Mouse (Mus musculus) thymus, postnatal 0 days (tissue): ENCODE measurements around the gene Mast4. TPM values are rescaled to one million over a fixed set of nuclear protein-coding genes. Genes with fewer than 3 reads are reported as not detected.
"Not testable (repeated sequence)": the region's sequence is repeated elsewhere in the genome, so short reads cannot be mapped to it uniquely, and the experiment has no call there.

Experiments
- DNase-seq: peaks from one replicate; pipeline ENCODE4 v3.0.0-alpha.2; 2015; ENCODE audit warnings: low spot score
- polyA plus RNA-seq: library from polyadenylated mRNA; unstranded; fragments of >200 nt; fragmentation: Nextera tagmentation; extraction: Ambion mirVana; gene quantifications from 2 replicates; pipeline ENCODE4 v1.2.1, GENCODE M21; 2015

The Mast4 gene
- 15.9 and 25.4 TPM in 2 replicates for polyA plus RNA-seq

GRCm38 (mm10) chr13:103334392-103334686, at the start of gene Mast4:
Gene Mast4, minus strand, starts transcription at chr13:103334497.
- peak; percentile 35 for DNase-seq

- DNase-seq, result peak; percentile 2
These were observed 40.2 kb upstream of the Mast4 start for GRCm38 (mm10) chr13:103374495-103374894.

DNA sequence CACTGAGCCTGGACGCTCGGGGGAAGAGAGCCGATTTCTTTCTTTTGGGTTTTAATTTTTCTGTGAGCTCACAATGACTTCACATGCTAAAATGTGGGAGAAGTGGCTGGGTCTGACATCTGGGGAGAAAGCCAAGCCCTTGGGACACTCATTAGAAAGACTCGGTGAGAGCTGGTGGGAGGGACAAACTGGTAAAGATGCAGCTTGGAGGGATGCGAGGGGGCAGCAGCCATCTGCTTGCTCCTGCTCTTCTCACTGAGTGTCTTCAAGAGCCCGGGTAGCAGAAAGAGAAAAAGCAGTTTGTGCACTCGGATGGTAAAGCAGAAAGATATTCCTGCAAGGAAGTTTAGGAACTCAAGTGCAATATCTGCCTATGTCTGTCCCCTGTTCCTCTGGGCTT, 34.9 kb upstream of the Mast4 start:
- DNase-seq, result no peak

- DNase-seq, result no peak
These were observed 28.9 kb upstream of the Mast4 start for GRCm38 (mm10) chr13:103363181-103363580.

GRCm38 (mm10) chr13:103357415-103357814, 23.1 kb upstream of the Mast4 start:
- not testable (repeated sequence) for DNase-seq

DNA sequence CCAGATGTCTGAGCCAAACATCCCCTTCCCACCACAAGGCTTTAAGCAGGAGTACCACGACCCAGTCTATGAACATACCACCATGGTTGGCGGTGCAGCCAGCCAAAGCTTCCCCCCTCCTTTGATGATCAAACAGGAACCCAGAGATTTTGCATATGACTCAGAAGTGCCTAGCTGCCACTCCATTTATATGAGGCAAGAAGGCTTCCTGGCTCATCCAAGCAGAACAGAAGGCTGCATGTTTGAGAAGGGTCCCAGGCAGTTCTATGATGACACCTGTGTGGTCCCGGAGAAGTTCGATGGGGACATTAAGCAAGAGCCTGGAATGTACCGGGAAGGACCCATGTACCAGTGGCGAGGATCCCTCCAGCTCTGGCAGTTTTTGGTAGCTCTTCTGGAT, 22.6 kb upstream of the Mast4 start:
- DNase-seq, result not testable (repeated sequence)

DNA sequence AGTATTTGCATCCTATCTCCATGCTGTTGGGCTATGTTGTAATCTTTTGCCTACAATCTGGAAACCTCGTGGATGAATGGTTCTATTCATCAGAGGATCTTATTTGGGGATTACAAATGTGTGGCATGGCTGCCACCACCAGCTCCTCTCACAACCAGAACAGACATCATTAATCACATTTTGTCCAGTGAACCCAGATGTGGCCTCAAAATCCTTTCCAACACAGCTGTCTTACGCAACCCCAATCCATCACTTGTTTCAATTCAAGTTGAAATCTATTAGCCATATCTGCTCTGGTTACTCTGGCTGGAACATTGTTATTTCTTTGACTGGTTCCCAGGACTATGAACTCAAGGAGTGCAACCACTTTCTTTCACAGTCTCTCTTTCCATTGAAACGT, 20.4 kb upstream of the Mast4 start:
- no peak for DNase-seq

DNA sequence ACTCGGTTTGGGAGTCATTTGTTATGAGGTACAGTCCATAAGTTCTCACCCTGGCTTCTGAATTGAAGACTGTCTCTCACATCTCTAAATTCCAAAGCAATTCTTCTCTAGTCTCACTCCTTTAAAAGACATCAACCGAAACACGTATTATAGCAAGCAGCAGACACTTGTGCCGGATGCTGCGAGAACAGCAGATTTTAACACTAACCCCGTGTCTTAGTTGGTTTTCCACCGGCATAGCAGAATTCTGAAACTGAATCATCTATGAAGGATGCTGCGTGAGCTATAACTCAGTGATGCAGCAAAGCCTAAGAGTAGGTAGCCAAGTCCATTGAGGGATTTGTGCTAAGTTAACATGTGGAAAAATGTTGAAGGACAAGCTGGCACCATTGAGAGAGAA, 10.5 kb upstream of the Mast4 start:
- DNase-seq, result no peak

- no peak for DNase-seq
These were observed 9.9 kb upstream of the Mast4 start for GRCm38 (mm10) chr13:103344006-103344720.

- no peak for DNase-seq
These were observed 6.7 kb upstream of the Mast4 start for GRCm38 (mm10) chr13:103341031-103341430.

- DNase-seq, result no peak
These were observed 4.3 kb upstream of the Mast4 start for GRCm38 (mm10) chr13:103338616-103339015.

GRCm38 (mm10) chr13:103336237-103336636, 1.9 kb upstream of the Mast4 start:
- no peak for DNase-seq

- no peak for DNase-seq
These were observed 594 bp upstream of the Mast4 start for GRCm38 (mm10) chr13:103334723-103335458.

- peak; percentile 17 for DNase-seq
These were observed 501 bp downstream of the Mast4 start for GRCm38 (mm10) chr13:103333601-103334391.

DNA sequence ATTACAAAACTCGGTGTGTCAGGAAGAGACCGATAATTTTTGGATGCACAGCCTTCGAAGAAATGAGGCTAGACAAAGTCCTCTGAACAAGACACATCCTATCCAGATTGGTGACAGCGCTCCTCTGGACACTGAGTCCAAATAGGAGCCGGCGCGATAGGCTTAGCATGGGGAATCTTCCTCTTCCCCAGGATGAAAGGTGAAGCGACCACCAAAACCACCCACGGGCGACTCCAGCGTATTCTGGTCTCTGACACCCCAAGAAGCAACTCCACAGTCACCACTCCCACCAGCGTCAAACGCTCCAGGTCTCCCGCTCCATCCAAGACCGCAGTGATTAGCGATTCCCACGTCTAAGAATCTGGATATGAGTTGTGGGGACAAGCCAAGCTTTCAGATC, 1.1 kb downstream of the Mast4 start:
- no peak for DNase-seq

- DNase-seq, result no peak
These were observed 1.6 kb downstream of the Mast4 start for GRCm38 (mm10) chr13:103332731-103333130.

DNA sequence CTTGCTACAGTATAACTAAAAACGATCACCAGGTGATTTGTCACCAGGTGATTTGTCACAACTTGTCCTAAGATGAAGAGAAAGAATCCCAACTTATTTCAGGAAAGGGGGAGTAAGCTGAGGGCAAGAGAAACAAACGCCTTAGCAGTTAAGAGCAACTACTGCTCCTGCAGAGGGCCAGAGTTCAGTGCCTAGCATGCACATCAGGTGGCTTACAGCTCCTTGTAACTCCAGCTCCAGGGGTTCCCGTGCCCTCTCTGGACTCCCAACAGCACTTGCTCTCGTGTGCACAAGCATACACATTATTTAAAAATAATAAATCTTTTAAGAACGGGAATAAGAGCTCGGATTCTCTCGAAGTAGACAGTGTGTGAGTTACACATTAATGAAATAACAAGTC, 3.2 kb downstream of the Mast4 start:
- no peak for DNase-seq

GRCm38 (mm10) chr13:103328299-103328698, 6.0 kb downstream of the Mast4 start:
- no peak for DNase-seq

GRCm38 (mm10) chr13:103327843-103328242, 6.5 kb downstream of the Mast4 start:
- DNase-seq, result no peak

DNA sequence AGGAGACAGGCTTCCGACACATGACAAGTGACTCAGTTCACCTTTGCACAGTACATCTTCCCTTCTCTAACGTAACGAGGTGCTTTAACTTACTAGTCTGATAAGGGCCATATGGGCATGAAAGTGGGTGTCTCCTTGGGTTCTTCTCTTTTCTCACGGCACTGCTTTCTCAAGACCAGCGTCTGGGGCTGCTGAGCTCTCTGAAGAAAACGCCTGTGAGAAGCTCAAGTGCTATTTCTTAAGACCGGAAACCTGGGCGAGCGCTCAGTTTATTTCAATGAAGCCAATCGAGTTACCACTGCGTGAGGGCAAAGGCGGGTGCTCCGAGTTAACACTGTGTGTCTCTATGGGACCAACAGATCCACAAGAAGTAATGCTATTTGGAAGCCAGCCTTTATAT, 8.1 kb downstream of the Mast4 start:
- DNase-seq, result no peak

DNA sequence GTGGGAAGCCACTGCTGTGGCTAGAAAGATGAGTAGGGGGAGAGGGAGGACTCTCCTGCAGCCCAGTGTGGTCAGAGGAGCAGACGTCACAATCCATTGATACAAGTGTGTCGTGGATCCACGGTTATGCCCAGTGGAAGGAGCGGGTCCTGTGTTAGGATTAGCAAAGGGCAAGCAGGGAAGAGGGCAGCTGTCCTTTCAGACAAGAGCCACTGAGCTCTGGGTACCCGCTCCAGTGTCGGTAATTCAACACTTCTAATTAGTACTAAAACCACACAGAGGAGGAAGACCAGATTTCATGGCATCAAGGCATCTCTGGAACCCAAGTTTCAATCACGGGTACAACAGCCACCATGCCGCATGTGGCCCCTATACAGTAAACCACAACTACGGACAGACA, 14.4 kb downstream of the Mast4 start:
- DNase-seq, result no peak

GRCm38 (mm10) chr13:103319317-103319716, 15.0 kb downstream of the Mast4 start:
- DNase-seq, result no peak
